Mouse (Mus musculus): ENCODE data around the gene Dnajc17.

Gene Dnajc17

DNA sequence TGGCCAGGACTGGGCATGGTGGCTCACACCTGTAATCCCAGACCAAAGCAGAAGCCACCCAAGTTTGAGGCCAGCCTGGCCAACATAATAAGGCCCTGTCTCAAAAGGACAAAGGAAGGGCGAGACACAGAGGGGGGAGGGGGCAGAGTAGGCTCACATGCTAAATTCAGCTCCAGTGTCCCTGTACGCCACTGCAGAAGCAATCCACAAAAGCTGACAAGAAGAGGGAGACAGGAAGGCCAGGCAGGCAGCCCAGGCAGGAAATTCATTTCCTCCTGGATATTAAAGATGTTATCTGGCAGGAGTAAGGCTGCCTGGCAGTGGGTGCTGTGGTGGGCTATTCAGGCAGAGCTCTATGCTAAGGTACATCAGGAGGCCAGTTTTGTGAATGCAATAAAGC, 47.3 kb downstream of the Dnajc17 start:
- DNase-seq (ENCODE audit: low spot score): peak; percentile 19

DNA sequence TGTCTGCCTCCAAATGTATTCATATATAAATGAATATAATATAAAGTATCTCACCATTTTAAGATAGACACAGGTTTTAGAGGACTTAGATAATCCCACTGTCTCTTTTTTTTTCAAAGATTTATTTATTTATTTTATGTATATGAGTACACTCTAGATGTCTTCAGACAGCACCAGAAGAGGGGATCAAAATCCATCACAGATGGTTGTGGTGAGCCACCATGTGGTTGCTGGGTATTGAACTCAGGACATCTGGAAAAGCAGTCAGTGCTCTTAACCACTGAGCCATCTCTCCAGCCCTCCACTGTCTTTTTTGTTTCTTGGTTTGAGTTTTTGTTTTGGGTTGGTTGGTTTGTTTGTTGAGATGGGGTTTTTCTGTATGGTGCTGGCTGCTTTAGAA, 50.8 kb downstream of the Dnajc17 start:
- no peak for DNase-seq (ENCODE audit: low spot score)

DNA sequence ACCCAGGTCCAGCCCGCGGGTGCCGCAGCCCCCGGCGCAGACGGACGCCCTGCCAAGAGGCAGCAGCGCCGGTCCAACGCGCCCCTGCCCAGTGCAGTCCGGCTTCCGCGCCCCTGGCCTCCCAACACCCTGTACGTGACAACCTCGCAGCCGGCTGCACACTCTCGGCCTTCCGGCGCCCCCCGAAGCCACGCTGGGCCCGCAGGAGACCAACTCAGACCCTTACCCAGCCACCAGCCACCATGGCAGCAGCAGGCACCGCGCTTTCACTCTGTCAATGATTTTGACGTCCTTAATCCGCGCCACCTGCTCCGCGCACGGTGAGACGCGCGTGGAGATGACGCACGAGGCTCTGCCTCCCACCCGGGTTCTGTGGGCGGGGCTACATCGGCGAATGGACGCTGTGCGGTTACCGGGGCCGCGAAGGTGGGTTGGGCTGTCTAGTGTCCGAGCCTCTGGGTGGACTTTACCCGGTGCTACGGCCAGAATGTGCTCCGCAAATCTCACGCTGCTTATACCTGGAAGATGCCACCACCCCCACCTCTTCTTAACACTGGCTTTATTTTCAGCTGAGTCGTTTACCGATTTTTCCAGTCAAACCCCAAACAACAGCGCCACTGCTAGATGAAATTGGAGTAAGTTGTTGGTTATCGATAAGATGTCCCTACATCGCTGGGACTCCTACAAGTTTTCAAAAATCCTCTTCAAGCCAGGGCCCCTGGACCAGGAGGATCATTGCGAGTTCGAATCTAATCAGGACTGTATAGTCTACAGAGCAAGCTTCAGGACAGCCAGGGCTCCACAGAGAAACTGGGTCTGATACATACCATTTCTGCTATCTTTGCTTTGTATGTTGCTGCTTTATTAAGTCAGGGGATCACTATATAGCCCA, 51.7 kb downstream of the Dnajc17 start, which contains the start of gene Rmdn3:
Gene Rmdn3, minus strand, starts transcription at position 354 of the 892 bp plus-strand sequence.
- peak; percentile 97 for DNase-seq (ENCODE audit: low spot score)

DNA sequence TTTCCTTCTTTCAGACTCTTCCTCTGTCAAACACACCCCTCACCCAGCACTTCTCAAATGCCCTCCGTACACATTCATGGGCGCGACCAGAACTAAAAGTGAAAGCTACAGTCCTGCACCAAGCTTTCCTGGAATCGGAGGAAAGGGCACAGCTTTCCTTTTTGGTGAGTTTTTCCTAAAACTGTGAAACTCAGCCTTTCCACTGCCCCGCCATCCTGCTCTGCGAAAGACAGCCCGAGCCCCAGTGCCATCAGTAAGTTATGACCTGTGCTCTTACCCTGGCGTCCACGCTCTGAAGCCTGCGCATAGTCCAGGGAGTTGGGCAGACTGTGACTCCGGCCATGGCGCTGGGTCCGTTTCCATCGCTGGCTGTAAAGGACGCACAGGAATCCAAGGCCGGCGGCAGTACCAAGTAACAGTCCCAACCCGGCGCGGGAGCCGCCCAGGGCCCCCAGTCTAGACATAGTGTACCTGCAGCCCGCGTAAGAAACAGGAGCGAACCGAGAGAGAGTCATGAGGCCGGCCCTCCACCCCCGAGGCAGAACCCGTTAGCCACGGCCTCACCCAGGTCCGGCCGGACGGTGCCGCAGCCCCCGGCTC, 52.4 kb downstream of the Dnajc17 start:
- peak; percentile 44 for DNase-seq (ENCODE audit: low spot score)

DNA sequence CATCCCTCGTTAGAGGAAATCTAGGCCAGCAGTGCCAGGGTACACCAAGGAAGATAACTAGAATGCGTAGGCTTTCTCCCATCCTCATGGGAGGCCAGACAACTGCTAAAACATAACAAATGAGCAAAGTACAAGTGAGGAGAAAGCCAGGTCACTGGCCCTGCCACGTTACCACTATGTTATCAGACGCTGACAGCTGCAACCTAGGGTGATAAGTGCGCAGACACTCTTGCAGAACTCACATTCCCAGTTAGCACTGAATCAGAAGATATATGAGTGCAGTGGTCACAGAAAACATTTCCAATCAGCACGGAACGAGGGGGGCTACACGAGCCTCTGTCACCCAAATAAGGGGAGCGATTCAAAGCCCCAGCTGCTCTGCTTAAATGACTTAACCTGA, 53.2 kb downstream of the Dnajc17 start:
- peak; percentile 14 for DNase-seq (ENCODE audit: low spot score)

DNA sequence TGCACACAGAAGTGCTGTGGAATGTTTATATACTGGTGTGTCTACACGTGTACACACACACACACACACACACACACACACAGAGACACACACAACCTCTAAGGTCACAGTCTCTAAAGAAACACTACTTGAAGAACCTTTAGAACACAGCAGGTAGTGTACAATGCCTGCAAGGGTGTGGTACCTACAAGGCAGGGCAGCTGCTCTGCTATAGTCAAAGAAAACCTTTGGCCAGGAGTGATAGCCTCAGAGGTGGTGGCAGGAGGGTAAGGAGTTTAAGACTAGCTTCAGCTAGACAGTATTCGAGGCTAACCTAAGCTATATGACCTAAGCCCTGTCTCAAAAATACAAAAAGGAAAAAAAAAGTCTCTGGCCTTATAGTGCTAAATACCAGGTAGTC, 53.9 kb downstream of the Dnajc17 start:
- no peak for DNase-seq (ENCODE audit: low spot score)

DNA sequence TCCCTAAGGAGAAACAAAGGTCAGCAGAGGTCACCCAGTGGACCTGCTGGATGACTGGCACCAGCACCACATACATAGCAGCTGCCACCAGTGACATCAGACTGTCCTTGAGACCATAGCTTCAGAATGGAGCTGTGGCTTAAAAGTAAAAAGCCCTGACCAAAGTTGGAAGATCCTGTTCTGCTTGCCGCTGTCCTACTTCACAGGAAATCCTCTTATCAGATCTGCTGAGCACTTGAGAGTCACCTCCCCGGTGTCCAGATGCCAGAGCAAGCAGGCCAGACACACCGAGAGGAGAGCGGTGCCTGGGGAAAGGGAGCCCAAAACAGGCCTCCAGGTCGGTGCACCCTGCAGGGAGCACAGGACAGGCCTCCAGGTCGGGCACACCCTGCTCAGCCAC, 56.3 kb downstream of the Dnajc17 start:
- peak; percentile 53 for DNase-seq (ENCODE audit: low spot score)

DNA sequence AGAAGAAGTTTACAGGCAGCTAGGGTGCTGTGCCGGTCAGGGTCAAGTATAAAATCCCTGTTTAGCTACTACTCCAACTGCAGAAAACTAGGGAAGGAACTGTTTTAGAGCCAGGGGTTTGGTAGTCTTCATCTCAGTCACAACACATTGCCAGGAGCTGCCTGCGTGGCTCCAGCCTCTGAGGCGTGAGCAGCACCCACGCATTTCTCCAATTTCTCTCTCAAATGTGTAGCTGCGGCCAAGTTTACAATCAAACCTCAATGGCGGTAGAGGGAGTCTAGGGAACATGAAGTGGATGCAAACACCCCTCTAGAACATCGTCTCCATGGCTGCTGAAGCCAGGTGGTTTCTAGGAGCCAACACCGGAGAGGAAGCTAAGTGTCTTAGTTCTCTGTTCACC, 60.8 kb downstream of the Dnajc17 start:
- no peak for DNase-seq (ENCODE audit: low spot score)

DNA sequence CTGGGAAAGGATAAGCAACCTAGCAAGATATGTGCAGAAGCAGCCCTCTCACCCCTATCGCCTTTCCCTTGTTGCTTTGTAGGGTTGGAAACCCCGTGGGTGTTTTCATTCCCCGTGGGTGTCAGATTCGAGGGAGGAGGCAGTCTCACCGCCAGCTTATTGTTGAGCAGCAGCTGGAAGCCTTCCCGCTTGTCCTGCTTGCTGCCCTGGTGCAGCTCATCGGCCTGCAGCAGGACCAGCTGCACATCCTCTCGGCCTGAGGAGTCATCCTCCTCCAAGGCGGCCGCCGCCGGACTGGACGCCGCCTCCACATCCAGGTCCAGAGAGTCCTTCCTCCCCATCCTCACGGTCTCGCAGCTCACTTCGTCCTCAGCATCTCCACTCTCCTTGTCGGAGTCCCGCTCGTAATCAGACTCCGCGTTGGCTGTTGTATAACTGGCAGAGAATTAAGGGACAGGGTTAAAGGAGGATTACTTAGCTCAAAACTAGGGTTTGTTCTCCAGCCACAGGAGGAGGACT, 61.4 kb downstream of the Dnajc17 start:
- DNase-seq (ENCODE audit: low spot score): peak; percentile 49

DNA sequence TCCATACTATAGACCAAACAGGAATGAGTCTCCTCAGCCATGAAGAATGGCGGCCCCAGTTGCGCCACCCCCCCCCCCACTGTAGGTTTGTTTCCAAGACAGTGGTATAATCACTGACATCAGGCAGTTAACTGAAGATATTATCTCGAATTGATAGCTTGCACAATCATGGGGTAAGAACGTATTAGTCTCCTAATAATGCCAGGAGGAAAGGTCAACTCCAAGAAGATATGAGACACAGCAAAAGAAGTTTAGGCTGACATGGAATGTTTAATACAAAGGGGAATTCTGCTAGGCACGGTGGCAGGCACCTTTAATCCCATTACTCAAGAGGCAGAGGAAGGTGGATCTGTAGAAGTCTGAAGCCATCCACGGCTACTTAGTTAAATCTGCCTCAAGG, 62.2 kb downstream of the Dnajc17 start:
- no peak for DNase-seq (ENCODE audit: low spot score)

DNA sequence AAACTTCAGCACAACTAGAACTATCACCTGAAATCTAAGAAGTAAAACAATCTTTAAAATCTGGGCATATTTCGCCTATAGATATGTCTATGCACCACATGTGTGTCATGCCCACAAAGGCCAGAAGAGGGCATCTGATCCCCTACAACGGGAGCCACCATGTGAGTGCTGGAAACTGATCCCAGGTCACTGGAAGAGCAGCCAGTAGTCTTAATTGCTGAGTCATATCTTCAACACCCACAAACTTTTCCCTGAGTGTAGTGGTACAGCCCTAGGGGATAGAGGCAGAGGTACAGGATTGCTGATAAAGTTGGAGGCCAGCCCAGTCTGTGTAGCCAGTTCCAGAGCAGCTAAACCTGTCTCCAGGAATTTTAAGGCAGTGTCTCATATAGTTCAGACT, 63.4 kb downstream of the Dnajc17 start:
- DNase-seq (ENCODE audit: low spot score): peak; percentile 9

DNA sequence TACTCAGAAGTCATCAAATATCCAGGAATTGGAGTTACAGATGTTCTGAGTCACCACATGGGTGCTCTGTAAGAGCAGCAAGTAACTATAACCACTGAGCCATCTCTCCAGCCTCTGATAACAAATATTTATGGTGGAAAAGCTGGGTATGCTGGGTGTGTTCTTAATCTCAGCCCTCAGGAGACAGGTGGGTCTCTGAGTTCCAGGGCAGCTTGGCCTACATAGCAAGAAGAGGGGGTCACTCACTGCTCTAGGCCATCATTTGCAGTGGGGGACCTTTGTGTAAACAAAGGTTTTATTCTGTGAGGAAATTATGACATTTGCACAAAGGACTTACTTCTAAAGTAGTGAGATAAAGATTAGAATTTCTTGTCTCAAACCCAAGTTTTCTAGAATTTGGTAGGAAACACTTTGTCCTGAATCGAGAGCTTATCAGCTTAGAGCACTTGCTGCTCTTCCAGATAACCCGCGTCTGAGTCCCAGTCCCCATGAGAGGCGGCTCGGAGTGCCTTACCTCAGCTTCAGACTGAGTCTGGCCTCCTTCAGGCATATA, 72.2 kb downstream of the Dnajc17 start:
- no peak for DNase-seq (ENCODE audit: low spot score)

Measured in MN1 (cell line).